Mouse (Mus musculus): Measurements from ENCODE around the gene Kif3c. TPM values are rescaled to one million over a fixed set of nuclear protein-coding genes. Genes with fewer than 3 reads are reported as not detected.

The Kif3c gene
- polyA plus RNA-seq, 1 experiment from 2014 or later = 9.5 TPM

- peak within 1 kb of the TSS; percentile 60 for H3K4me2 ChIP-seq
- peaks cover 8% of the 10 kb centered on the region; the same call in 1 of the 2 replicates for H3K4me1 ChIP-seq
- no peaks in the 10 kb centered on the region for H3K9me3 ChIP-seq
- H3K9ac ChIP-seq = peak within 1 kb of the TSS; percentile 93
- under 1% methylated on average over 53 of the region's 53 CpGs for WGBS
- peak; percentile 95 for ATAC-seq (ENCODE audit: insufficient read depth, low FRiP score, low read depth)
- H3K27ac ChIP-seq = peak within 1 kb of the TSS; percentile 99
- no peaks in the 10 kb centered on the region for H3K27me3 ChIP-seq (replicated peaks)
- H3K36me3 ChIP-seq = peaks cover 4% of the 10 kb centered on the region; the same call in 1 of the 2 replicates
- H3K4me3 ChIP-seq (replicated peaks) = peak within 1 kb of the TSS; percentile 98
These were observed 61.6 kb downstream of the Kif3c start, which contains the start of gene Asxl2 for GRCm38 (mm10) chr12:3426530-3427034. Gene Asxl2, plus strand, starts transcription at chr12:3426857.

GRCm38 (mm10) chr12:3427067-3427889 lies 62.3 kb downstream of the Kif3c start:
- H3K27me3 ChIP-seq (replicated peaks) = no peaks in the 10 kb centered on the region
- H3K36me3 ChIP-seq = peaks cover 4% of the 10 kb centered on the region; the same call in 1 of the 2 replicates
- ATAC-seq (ENCODE audit: insufficient read depth, low FRiP score, low read depth) = peak; percentile 48
- peak overlapping the region; percentile 53 for H3K4me2 ChIP-seq
- H3K27ac ChIP-seq = peak overlapping the region; percentile 99
- under 1% methylated on average over 65 of the region's 65 CpGs for WGBS
- peaks cover 8% of the 10 kb centered on the region; the same call in 1 of the 2 replicates for H3K4me1 ChIP-seq
- no peaks in the 10 kb centered on the region for H3K9me3 ChIP-seq
- H3K4me3 ChIP-seq (replicated peaks) = peak overlapping the region; percentile 98
- peak overlapping the region; percentile 93 for H3K9ac ChIP-seq

- ATAC-seq (ENCODE audit: insufficient read depth, low FRiP score, low read depth) = no peak
- no peak overlapping the region for H3K9ac ChIP-seq
- H3K36me3 ChIP-seq = no peaks in the 10 kb centered on the region
- H3K4me3 ChIP-seq (replicated peaks) = peak overlapping the region; percentile 98
- peak overlapping the region; percentile 99; the same call in 1 of the 2 replicates for H3K27ac ChIP-seq
- H3K4me1 ChIP-seq = peaks cover 8% of the 10 kb centered on the region; the same call in 1 of the 2 replicates
- H3K4me2 ChIP-seq = peak overlapping the region; percentile 53
- no peaks in the 10 kb centered on the region for H3K9me3 ChIP-seq
- no peaks in the 10 kb centered on the region for H3K27me3 ChIP-seq (replicated peaks)
- WGBS = 63% methylated on average over 11 of the region's 11 CpGs
These were observed 63.2 kb downstream of the Kif3c start for GRCm38 (mm10) chr12:3427891-3428775.

- H3K4me1 ChIP-seq = peaks cover 8% of the 10 kb centered on the region; the same call in 1 of the 2 replicates
- H3K4me2 ChIP-seq = no peak overlapping the region
- no peak overlapping the region for H3K27ac ChIP-seq
- H3K36me3 ChIP-seq = no peaks in the 10 kb centered on the region
- no peaks in the 10 kb centered on the region for H3K9me3 ChIP-seq
- WGBS = 79% methylated on average over 2 of the region's 2 CpGs
- no peaks in the 10 kb centered on the region for H3K27me3 ChIP-seq (replicated peaks)
- no peak overlapping the region for H3K9ac ChIP-seq
- no peak for ATAC-seq (ENCODE audit: insufficient read depth, low FRiP score, low read depth)
- no peak overlapping the region for H3K4me3 ChIP-seq (replicated peaks)
These were observed 64.9 kb downstream of the Kif3c start for GRCm38 (mm10) chr12:3429681-3430442.

- Histone ChIP-seq H3K9ac (no peak overlapping the region), H3K9me3 (no peaks in the 10 kb centered on the region), H3K27ac (no peak overlapping the region), H3K27me3 (replicated peaks) (no peaks in the 10 kb centered on the region), H3K36me3 (no peaks in the 10 kb centered on the region), H3K4me2 (no peak overlapping the region), H3K4me3 (replicated peaks) (no peak overlapping the region), H3K4me1 (peaks cover 8% of the 10 kb centered on the region; the same call in 1 of the 2 replicates)
- no peak for ATAC-seq (ENCODE audit: insufficient read depth, low FRiP score, low read depth)
These were observed 65.5 kb downstream of the Kif3c start for GRCm38 (mm10) chr12:3430443-3430753.

- no peak for ATAC-seq (ENCODE audit: insufficient read depth, low FRiP score, low read depth)
- Histone ChIP-seq H3K4me2 (no peak overlapping the region), H3K27me3 (replicated peaks) (no peaks in the 10 kb centered on the region), H3K36me3 (no peaks in the 10 kb centered on the region), H3K9ac (no peak overlapping the region), H3K27ac (no peak overlapping the region), H3K4me1 (0 out of 2 replicates have a peak, but pooled peaks cover 5% of the 10 kb centered on the region), H3K9me3 (no peaks in the 10 kb centered on the region), H3K4me3 (replicated peaks) (no peak overlapping the region)
These were observed 66.1 kb downstream of the Kif3c start for GRCm38 (mm10) chr12:3430985-3431384.

GRCm38 (mm10) chr12:3433736-3434135 lies 68.8 kb downstream of the Kif3c start:
- no peak overlapping the region for H3K4me2 ChIP-seq
- WGBS = 47% methylated on average over 1 of the region's 1 CpGs
- ATAC-seq (ENCODE audit: insufficient read depth, low FRiP score, low read depth) = no peak
- H3K27me3 ChIP-seq (replicated peaks) = no peaks in the 10 kb centered on the region
- no peaks in the 10 kb centered on the region for H3K4me1 ChIP-seq
- no peak overlapping the region for H3K9ac ChIP-seq
- H3K27ac ChIP-seq = no peak overlapping the region
- no peaks in the 10 kb centered on the region for H3K36me3 ChIP-seq
- H3K9me3 ChIP-seq = no peaks in the 10 kb centered on the region
- H3K4me3 ChIP-seq (replicated peaks) = no peak overlapping the region

GRCm38 (mm10) chr12:3436446-3436845 lies 71.5 kb downstream of the Kif3c start:
- 87% methylated on average over 5 of the region's 5 CpGs for WGBS
- Histone ChIP-seq H3K36me3 (no peaks in the 10 kb centered on the region), H3K27ac (no peak overlapping the region), H3K9me3 (no peaks in the 10 kb centered on the region), H3K4me1 (no peaks in the 10 kb centered on the region), H3K27me3 (replicated peaks) (no peaks in the 10 kb centered on the region), H3K4me2 (no peak overlapping the region), H3K4me3 (replicated peaks) (no peak overlapping the region), H3K9ac (no peak overlapping the region)
- no peak for ATAC-seq (ENCODE audit: insufficient read depth, low FRiP score, low read depth)

- Histone ChIP-seq H3K4me1 (no peaks in the 10 kb centered on the region), H3K4me3 (replicated peaks) (no peak overlapping the region), H3K36me3 (peaks cover under 1% of the 10 kb centered on the region; the same call in 1 of the 2 replicates), H3K9ac (no peak overlapping the region), H3K4me2 (no peak overlapping the region), H3K27me3 (replicated peaks) (no peaks in the 10 kb centered on the region), H3K9me3 (no peaks in the 10 kb centered on the region), H3K27ac (no peak overlapping the region)
- ATAC-seq (ENCODE audit: insufficient read depth, low FRiP score, low read depth) = no peak
- WGBS = 93% methylated on average over 1 of the region's 1 CpGs
These were observed 72.9 kb downstream of the Kif3c start for GRCm38 (mm10) chr12:3437815-3438214.

GRCm38 (mm10) chr12:3440916-3441315 lies 76.0 kb downstream of the Kif3c start:
- WGBS = 71% methylated on average over 2 of the region's 2 CpGs
- H3K27ac ChIP-seq = no peak overlapping the region
- no peak for ATAC-seq (ENCODE audit: insufficient read depth, low FRiP score, low read depth)

GRCm38 (mm10) chr12:3441361-3441760 lies 76.4 kb downstream of the Kif3c start:
- Histone ChIP-seq H3K4me2 (no peak overlapping the region), H3K27me3 (replicated peaks) (no peaks in the 10 kb centered on the region), H3K27ac (no peak overlapping the region), H3K9ac (no peak overlapping the region), H3K4me1 (no peaks in the 10 kb centered on the region), H3K9me3 (no peaks in the 10 kb centered on the region), H3K36me3 (peaks cover 3% of the 10 kb centered on the region; the same call in 1 of the 2 replicates), H3K4me3 (replicated peaks) (no peak overlapping the region)
- ATAC-seq (ENCODE audit: insufficient read depth, low FRiP score, low read depth) = no peak
- WGBS = 84% methylated on average over 5 of the region's 5 CpGs

More at GRCm38 (mm10) chr12:3440916-3441315, 76.0 kb downstream of the Kif3c start:
- Histone ChIP-seq H3K4me1 (no peaks in the 10 kb centered on the region), H3K9me3 (no peaks in the 10 kb centered on the region), H3K27me3 (replicated peaks) (no peaks in the 10 kb centered on the region), H3K9ac (no peak overlapping the region), H3K36me3 (peaks cover 3% of the 10 kb centered on the region; the same call in 1 of the 2 replicates), H3K4me3 (replicated peaks) (no peak overlapping the region), H3K4me2 (no peak overlapping the region)
